Mouse (Mus musculus): Measurements from ENCODE around the gene Stk25.
A peak's percentile ranks its signal among the peaks of the same experiment; 100 is the strongest.
"Not testable (repeated sequence)": the region's sequence is repeated elsewhere in the genome, so short reads cannot be mapped to it uniquely, and the experiment has no call there.

Gene Stk25

GRCm38 (mm10) chr1:93658559-93658958, at the start of gene Stk25:
Stk25 (minus strand) TSS chr1:93658659.
- DNase-seq, result not testable (repeated sequence)

GRCm38 (mm10) chr1:93705389-93705788, 46.9 kb upstream of the Stk25 start:
- DNase-seq, result no peak

DNA sequence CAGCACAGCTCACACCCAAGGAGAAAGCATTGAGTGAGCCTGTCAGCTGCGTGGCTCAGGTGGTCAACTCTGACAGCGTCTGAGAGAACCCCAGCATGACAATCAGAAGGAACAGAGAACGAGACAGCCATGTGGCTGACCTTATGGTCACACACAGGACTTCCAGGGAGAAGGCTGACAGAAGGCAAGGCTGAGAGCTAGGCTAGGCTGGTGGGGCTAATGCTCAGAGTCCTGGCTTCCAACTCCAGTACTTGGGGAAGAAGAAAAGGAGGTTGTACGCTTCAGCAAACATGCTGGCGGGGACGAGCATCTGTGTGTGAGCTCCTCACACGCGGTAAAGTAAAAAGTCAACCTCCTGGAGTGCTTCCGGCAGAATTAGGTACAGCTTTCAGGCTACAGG, 45.9 kb upstream of the Stk25 start:
- DNase-seq, result no peak

GRCm38 (mm10) chr1:93703472-93704048, 45.1 kb upstream of the Stk25 start:
- DNase-seq, result no peak

GRCm38 (mm10) chr1:93702106-93702505, 43.6 kb upstream of the Stk25 start:
- no peak for DNase-seq

DNA sequence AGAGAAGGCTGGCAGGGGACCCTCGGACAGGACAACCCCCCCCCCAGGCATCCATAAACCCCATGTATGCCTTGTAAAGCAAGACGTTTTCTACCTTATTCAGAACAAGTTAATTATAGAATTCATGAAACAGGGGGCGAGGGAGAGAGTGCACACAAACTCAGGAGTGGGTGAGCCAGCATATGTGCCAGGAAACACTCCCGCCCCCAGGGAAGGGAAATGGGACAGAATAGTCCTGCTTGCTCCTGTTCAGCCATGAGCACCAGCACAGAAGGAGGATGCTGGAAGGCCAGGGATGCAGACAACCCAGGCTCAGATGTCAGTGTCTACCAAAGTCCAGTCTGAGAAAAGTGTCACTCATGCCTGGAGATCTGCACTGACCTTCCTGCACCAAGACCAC, 40.7 kb upstream of the Stk25 start:
- peak; percentile 87 for DNase-seq

- DNase-seq, result no peak
Observed at GRCm38 (mm10) chr1:93697317-93697716, 38.9 kb upstream of the Stk25 start.

GRCm38 (mm10) chr1:93694966-93695365, 36.5 kb upstream of the Stk25 start:
- DNase-seq, result no peak

DNA sequence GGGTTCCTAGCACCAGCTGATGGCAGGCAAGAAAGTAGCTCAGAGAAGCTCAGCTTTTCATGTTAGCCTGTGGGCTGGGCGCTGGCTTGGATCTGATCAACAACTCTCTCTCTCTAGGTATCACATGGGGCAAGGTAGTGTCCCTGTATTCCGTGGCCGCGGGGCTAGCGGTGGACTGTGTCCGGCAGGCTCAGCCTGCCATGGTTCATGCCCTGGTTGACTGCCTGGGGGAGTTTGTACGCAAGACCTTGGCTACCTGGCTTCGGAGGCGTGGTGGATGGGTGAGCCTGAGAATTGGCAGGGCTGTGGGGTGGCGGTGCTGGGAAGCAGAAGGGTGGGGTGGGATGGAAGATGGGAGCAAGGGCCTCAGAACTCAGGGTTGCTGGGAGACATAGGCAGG, 35.5 kb upstream of the Stk25 start:
- DNase-seq, result no peak

DNA sequence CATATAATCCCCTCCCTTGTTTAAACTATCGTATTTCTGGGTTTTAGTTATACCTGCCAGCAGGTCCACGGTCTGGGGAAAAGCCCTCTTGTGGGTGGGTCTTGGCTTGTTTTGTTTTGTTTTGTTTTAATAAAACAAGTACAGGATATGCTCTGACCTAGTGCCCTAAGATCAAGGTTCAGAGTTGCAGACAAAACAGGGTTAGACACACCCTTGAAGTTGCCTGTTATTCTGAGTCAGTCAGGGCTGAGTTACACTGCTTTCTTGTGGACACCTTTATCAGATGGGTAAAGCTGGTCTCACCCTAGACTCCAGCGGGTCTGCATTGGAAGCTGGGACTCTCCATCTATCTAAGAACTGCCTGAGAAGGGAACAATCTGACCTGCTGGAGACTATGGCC, 35.0 kb upstream of the Stk25 start:
- DNase-seq, result no peak

- no peak for DNase-seq
Observed at GRCm38 (mm10) chr1:93692773-93693172, 34.3 kb upstream of the Stk25 start.

GRCm38 (mm10) chr1:93691786-93692357, 33.4 kb upstream of the Stk25 start:
- DNase-seq, result peak; percentile 51

DNA sequence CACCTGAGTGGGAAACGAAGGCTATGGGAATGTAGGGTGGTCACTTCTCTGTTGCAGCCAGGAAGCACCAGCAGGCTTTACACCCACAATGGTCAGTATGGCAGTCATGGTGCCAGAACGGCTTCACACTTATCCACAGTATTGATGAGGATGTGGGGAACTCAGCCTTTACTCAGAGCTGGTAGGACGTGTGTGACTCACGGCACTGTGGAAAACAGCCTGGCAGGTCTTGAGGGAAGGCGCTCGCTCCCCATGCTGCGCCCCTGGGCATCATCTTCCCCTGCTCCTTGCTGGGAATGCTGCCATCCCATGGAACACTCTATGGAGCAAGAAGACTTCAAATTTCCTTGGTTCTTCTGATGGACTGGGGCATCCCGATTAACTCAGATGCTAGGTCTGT, 32.6 kb upstream of the Stk25 start:
- peak; percentile 43 for DNase-seq

DNA sequence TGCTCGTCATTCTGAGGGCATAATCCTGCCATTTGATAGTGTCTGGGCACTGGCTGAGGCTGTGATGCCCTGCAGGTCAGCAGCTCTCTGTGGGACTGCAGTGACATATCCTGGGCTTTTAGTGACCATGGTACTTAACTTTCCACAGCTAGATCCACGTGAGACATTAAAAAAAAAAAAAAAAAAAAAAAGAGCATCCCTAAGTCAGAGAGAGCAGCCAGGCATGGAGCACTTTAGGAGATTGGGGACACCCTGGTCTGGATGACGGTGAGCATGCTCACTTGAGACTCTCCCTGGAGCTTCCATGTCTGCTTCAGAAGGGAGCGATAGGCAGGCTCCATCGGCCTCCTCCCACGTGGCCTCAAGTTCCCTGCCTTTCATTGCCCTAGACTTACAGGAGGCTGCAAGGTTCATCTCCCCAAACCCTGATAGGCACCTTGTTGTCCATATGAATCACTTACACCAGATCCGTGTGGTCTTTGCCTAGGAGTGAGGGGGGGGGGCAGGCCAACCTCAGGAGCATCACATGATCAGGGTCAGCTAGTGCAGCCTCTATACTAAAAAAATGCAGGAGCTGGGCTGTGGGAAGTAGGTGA, 31.5 kb upstream of the Stk25 start:
- no peak for DNase-seq

- no peak for DNase-seq
Observed at GRCm38 (mm10) chr1:93688154-93688553, 29.7 kb upstream of the Stk25 start.

GRCm38 (mm10) chr1:93686961-93687320, 28.5 kb upstream of the Stk25 start:
- no peak for DNase-seq

DNA sequence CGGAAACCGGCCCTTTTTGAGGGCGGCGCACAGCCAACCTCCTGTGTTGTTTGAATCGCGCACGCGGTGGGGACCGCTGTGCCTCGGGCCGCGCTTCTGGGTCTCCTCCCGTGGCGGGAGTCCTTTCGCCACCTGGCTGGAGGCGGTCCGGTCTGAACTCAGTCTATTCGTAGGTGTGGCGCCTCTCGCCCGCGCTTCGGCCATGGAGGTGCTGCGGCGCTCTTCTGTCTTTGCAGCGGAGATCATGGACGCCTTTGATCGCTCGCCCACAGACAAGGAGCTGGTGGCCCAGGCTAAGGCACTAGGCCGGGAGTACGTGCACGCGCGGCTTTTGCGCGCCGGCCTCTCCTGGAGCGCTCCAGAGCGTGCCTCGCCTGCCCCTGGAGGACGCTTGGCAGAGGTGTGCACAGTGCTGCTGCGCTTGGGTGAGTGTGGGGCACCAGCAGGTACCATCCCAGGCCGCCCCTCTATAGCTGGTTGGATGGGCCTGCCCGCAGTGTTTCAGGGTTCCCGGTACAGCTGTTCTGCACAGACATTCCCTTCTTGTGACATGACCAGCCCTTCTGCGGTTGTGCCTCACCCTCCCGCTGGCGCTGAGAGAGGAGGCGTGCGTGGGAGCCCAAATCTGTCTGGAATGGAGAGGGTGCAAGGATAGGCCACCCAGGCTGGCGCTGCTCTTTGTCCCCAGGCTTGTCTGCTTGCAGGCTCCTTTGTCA, 27.9 kb upstream of the Stk25 start:
- DNase-seq, result peak; percentile 74

DNA sequence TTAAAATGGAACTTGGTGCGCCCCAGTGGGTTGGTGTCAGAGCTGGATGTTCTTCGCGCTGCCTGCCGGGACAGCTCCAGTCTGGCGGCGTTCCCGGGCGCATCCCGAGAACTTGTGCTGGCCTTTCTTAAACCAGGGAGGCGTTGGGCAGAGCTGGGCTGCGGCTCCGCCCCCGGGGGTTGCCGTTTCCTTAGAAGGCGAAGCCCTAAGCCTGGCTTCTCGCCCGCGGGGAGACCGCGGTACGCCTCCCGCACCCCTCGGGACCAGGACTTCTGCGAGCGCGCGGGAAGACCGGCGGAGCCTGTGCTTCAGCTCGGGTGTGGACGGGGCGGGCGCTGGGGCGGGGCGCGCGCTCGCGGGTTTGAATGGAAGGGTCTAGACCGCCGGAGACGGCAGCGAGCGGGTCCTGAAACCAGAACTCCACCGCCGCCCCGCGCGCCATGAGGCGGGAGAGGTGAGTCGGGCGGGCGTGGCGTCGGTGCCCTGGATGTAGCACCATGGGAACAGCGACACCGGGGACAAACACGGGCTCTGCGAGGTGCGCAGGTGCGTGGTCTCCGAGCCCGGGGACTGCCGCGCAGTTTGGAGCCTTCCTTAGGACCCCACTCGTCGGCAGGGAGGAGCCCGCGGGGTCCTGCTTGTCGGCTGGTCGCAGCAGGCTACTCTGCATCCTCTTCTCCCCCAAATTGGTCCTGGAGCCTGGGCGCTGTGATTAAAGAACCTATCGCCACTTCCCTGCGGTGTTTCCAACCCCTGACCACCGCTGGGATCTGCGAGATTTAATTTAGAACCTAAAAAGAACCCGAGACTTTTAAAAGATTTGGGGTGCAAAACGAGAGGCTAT, 27.2 kb upstream of the Stk25 start, which contains the start of gene Bok:
Gene Bok (plus strand): TSS at position 260 of the 844 bp plus-strand sequence.
- peak; percentile 71 for DNase-seq

DNA sequence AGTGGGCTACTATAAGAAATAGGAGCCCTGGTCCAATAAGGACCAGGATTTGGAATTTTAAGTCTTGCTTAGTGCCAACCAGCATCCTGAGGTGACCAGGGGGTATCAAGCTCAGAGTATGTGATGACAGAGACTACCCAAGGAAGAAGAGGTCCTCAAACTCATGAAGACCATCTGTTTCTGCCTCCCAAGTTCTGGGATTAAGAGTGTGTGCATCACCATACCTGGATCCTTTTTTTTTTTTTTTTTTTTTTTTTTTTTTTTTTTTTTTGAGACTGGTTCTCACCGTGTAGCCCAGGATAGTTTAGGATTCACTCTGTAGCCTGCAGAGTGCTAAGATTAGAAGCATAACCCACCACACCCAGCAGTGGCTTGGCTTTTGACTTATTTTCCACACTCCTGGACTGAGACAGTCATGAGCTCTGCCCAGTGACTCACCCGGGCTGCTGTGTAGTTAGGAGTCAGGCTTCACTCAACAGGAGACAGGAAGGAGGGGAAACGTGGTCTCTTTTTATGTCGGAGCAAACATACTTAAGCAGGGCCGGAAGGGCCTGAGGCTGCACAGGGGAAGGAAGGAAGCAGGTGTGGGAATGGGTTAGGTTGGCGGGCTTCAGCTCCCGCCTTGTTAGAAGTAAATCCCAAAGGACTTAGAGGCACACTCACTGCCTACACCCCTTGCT, 21.6 kb upstream of the Stk25 start:
- DNase-seq, result no peak

DNA sequence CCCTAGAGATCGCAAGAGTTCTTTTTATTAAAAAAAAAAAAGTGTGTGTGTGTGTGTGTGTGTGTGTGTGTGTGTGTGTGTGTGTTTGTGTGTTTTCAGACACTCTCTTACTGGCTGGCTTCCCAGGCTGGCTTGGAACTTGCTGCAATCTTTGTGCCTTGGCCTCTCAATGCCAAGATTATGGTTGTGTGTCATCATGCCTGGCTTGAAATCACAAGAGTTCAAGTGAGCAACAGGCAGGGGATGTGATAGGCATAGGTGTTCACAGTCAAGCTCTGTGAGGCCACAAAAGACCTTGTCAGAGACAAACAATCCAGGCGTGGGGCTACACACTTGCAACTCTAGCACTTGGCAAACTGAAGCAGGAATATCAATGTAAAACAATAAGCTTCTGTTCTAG, 19.9 kb upstream of the Stk25 start:
- DNase-seq, result no peak

- DNase-seq, result no peak
Observed at GRCm38 (mm10) chr1:93672682-93673081, 14.2 kb upstream of the Stk25 start.

- DNase-seq, result no peak
Observed at GRCm38 (mm10) chr1:93669941-93670340, 11.5 kb upstream of the Stk25 start.

Measured in right cerebral cortex, adult 18-20 months (tissue).